ENCODE assay signal across 24 mouse cellular contexts in genomic region chrX:136092497-136093279, GRCm38 (mm10). TPM values are rescaled to one million over a fixed set of nuclear protein-coding genes. Genes with fewer than 3 reads are reported as not detected.
"Had no signal": no experiment of that assay in that cellular context is flagged by ENCODE, and none has a peak within 500 bp of the region (broad histone marks: within the 10 kb centered on the region; RNA-seq: fewer than 3 reads in every experiment).

No protein-coding gene starts in this region.

- H3K9me3 ChIP-seq: kidney, embryonic 15.5 days; lung, embryonic 15.5 days; megakaryocyte, embryonic 14.5 days; midbrain, embryonic 10.5 days; midbrain, embryonic 13.5 days; neural tube, embryonic 13.5 days had no signal

- H3K27ac ChIP-seq: kidney, embryonic 15.5 days; left cerebral cortex, adult 2 months; lung, embryonic 15.5 days; midbrain, embryonic 10.5 days; midbrain, embryonic 13.5 days; neural tube, embryonic 13.5 days had no signal

- ATAC-seq: midbrain, embryonic 13.5 days; midbrain, embryonic 16.5 days had no signal

- H3K4me3 ChIP-seq: kidney, embryonic 15.5 days; left cerebral cortex, adult 2 months; lung, embryonic 15.5 days; megakaryocyte, embryonic 14.5 days; midbrain, embryonic 10.5 days; midbrain, embryonic 13.5 days; myocyte; neural tube, embryonic 13.5 days had no signal

- DNase-seq: kidney, adult 11 months; kidney, adult 8-10 months; kidney, postnatal 10 days; kidney, postnatal 36 days; layer of hippocampus, postnatal 36 days; lung, postnatal 10 days; lung, postnatal 36 days; thymus, adult 18-20 months; thymus, postnatal 36 days had no signal

- H3K27me3 ChIP-seq: lung, embryonic 15.5 days; midbrain, embryonic 13.5 days; neural tube, embryonic 13.5 days had no signal

- H3K4me2 ChIP-seq: kidney, embryonic 15.5 days; lung, embryonic 15.5 days; midbrain, embryonic 13.5 days; neural tube, embryonic 13.5 days had no signal

- H3K4me1 ChIP-seq: kidney, embryonic 15.5 days; lung, embryonic 15.5 days; megakaryocyte, embryonic 14.5 days; midbrain, embryonic 10.5 days; midbrain, embryonic 13.5 days; neural tube, embryonic 13.5 days had no signal

- H3K9ac ChIP-seq: kidney, embryonic 15.5 days; lung, embryonic 15.5 days; midbrain, embryonic 13.5 days; neural tube, embryonic 13.5 days had no signal

- H3K36me3 ChIP-seq: kidney, embryonic 15.5 days; lung, embryonic 15.5 days; midbrain, embryonic 10.5 days; midbrain, embryonic 13.5 days; neural tube, embryonic 13.5 days had no signal

RNA-seq across cellular contexts. Expression of gene Nxf3, which starts 7.6 kb away (rescaled TPM):
- total RNA-seq: layer of hippocampus, adult 8-10 months; layer of hippocampus, postnatal 36 days; left cerebral cortex, adult 2 months; left cerebral cortex, postnatal 36 days; monocyte, adult 5-6 weeks; neutrophil, adult 5-6 weeks had no signal
- polyA plus RNA-seq: kidney, embryonic 15.5 days; midbrain, embryonic 10.5 days; midbrain, embryonic 13.5 days; midbrain, embryonic 16.5 days; neural tube, embryonic 13.5 days; small intestine, adult 2 months; stomach, embryonic 16.5 days had no signal

RNA-seq across cellular contexts. Expression of gene Bex2, which starts 24.7 kb away (rescaled TPM):
- total RNA-seq: monocyte, adult 5-6 weeks; neutrophil, adult 5-6 weeks had no signal

RNA-seq across cellular contexts. Expression of gene Bex4, which starts 46.1 kb away (rescaled TPM):
- total RNA-seq: monocyte, adult 5-6 weeks; neutrophil, adult 5-6 weeks had no signal
- polyA plus RNA-seq: myocyte had no signal

RNA-seq across cellular contexts. Expression of gene Arxes1, which starts 59.5 kb away (rescaled TPM):
- total RNA-seq: monocyte, adult 5-6 weeks; neutrophil, adult 5-6 weeks had no signal
- polyA plus RNA-seq: myocyte; small intestine, adult 2 months had no signal
